Mouse (Mus musculus) brain, embryonic 14.5 days (tissue): Measurements from ENCODE around the gene Vav2.

Experiments
- CTCF ChIP-seq: fragments of 200-500 bp; IDR thresholded peaks from 2 replicates; pipeline ENCODE4 v1.5.1; 2012; ENCODE audit warnings: inconsistent platforms, mild to moderate bottlenecking, moderate library complexity, borderline replicate concordance; ENCODE audit not compliant: insufficient read depth, insufficient read length; ENCODE audit errors: extremely low read depth
- POLR2A ChIP-seq: fragments of 200-500 bp; IDR thresholded peaks from 2 replicates; pipeline ENCODE4 v1.6.1; 2012; ENCODE audit warnings: mild to moderate bottlenecking, inconsistent platforms, borderline replicate concordance; ENCODE audit not compliant: poor library complexity, insufficient read depth, insufficient read length, severe bottlenecking; ENCODE audit errors: extremely low read depth

DNA sequence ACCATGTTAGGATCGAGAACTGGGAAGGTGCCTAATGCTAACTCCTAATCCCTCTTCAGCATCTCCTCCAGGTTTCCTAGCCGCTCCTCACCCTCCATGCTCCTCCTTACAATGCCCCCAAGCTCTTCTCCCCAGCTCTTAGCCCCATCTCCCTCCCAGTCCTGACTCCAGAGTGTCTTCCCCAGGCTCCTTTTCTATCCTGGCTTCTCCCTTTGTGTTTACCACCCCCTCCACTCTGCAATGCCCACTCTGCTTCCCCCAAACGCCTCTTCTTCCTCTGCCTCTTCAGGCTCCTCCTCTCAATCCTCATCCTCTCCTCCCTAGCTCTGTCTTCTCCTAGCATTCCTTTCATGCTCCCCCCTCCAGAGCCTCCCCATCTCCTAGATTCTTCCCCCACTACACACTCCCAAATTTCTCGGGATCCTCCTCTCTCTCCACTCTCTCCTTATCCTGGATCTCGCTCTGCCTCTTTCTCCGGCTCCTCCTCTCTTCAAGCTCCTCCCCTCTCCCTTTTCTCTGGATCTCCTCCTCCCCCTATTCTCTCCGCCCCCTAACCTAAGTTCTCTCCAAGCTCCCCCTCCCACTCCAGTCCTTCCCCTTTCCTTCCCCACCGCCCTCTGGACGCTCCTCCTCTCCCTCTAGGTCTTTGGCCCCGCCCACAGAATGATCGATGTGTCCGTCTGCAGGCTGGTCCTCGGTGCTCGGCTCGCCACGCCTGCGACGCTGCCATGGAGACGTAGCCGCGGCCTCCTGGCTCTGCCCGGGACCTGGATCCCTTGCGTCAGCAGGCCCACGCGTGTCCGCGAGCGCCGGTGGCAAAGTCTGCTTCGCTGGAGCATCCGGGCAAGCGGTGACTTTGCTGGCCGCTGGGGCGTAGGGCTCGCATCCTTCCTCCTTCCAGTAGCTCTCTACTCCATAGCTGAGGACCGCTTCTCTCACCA lies 15.2 kb upstream of the Vav2 start, which contains the start of gene Brd3os:
- TF ChIP-seq CTCF, result no peak
- TF ChIP-seq POLR2A, result peak; percentile 67; the same call in 1 of the 2 replicates
